Mouse (Mus musculus): Measurements from ENCODE around the gene Il1f8. TPM values are rescaled to one million over a fixed set of nuclear protein-coding genes. Genes with fewer than 3 reads are reported as not detected.
"Not testable (repeated sequence)": the region's sequence is repeated elsewhere in the genome, so short reads cannot be mapped to it uniquely, and the experiment has no call there.

Il1f8 gene
- not detected in 2 replicates for total RNA-seq (2015)
- not detected in 2 replicates for total RNA-seq (2017)

DNA sequence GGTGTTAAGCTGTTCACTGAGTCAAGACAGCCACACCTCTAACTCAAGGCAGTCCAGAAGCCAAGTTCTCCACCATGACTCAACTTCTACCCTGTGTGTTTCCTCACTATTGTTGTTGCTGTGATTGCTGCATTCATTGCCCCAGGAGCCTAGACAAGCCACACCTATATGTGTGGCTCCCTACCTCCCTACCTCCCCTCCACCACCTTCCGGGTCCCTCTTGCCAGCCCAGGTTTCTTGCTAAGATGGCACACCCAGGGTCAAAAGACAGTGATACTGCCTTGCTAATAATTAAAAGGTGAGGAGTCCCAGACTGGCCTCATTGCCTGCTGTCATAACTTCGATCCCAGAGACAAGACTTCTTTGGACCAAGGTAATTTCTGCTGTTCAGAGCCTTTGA, at the start of gene Il1f8:
Il1f8 (plus strand) TSS at position 301 of the 400 bp plus-strand sequence.
- no peak for ATAC-seq (replicated peaks; ENCODE audit: poor library complexity)

DNA sequence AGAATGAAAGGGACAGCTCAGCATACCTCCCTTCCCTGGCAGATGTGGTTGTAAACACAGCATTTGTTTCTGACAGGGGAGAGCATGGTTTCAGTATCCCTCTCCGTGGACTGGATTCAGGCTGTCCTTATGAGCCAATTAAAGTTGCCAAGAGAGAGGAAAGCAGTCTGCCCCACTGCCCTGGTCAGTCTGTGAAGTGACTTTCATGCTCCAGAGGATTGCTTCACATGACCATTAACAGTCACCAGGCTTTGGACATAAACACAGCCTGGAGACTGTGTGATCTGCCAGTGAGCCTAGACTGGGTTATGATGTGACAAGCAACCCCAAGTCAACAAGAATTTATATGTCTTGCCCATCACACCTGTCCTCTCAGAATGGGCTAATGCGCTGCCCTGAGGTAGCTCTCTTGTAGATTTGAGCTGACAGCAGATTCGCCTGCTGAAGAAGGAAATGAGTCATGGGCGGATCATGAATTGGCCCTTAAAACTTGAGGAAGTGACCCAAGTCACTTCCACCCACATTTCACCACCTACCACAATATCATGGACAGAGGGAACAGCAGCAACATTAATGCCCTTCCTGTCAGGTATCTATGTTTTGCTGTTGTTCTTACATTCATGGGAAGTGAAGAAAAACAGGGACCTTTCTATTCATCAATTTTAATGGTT, 49.2 kb upstream of the Il1f8 start:
- ATAC-seq (replicated peaks; ENCODE audit: poor library complexity), result peak; percentile 96

DNA sequence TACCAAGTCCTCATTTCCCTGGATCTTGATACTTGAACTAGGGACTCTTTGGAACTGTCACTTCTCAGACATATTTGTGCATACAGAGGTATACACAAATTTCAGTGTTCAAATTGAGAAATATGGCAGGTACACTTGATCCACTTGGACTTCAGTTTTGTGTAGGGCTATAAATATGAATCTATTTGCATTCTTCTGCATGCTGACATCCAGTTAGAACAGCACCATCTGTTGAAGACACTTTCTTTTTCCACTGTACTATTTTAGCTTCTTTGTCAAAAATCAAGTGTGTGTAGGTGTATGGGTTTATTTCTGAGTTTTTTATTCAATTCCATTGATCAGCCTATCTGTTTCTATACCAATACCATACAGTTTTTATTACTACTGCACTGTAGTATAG, 43.9 kb upstream of the Il1f8 start:
- no peak for ATAC-seq (replicated peaks; ENCODE audit: poor library complexity)

DNA sequence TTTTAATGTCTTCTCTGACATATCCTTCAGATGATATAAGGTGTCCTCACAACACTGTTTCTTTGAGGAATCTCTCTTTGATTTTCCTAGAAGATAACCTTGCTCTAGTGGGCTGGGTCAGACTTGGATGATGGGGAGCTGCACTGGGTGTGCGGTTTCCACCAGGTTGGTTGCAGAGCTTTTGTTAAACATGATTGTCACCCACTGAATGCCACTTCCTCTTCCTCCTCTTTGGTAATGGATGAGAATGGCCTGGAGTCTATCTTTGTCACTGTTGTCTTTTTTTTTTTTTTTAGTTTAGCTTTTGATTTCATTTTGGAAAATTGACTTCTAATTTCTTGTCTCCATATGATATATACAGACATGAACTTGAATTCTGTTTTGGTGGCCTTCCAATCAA, 18.6 kb upstream of the Il1f8 start:
- ATAC-seq (replicated peaks; ENCODE audit: poor library complexity), result peak; percentile 76

DNA sequence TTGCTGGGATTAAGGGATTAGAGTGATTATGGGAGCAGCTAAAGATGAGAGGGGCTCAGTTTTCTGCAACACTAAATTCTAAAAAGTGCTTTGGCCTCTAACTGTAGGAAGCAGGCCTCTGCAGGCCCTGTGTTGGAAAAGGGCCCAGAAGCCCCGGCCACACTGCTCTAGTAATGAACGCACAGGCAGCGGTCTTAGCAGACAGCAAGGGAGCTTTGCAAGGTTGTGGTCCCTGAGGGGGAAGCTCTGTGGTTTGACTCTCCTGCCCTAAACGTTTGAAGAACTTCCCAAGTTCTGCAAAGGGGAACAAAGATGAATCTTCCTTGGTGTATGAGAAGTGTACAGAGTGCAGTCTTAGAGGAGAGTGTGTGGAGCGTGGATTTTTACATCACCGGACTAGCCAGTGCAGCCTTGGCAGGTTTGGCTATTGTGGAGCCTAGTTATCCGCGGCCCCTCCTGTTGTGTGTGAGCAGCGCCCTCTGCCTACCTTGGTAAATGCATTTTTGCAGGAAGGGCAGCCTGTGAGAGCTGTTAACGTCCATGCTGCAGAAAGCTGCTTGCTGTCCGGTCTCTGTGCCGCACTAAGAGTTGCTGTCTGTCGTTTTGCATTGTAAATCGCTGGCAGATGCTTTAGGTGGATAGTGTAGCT, 28.8 kb downstream of the Il1f8 start:
- peak; percentile 86 for ATAC-seq (replicated peaks; ENCODE audit: poor library complexity)

DNA sequence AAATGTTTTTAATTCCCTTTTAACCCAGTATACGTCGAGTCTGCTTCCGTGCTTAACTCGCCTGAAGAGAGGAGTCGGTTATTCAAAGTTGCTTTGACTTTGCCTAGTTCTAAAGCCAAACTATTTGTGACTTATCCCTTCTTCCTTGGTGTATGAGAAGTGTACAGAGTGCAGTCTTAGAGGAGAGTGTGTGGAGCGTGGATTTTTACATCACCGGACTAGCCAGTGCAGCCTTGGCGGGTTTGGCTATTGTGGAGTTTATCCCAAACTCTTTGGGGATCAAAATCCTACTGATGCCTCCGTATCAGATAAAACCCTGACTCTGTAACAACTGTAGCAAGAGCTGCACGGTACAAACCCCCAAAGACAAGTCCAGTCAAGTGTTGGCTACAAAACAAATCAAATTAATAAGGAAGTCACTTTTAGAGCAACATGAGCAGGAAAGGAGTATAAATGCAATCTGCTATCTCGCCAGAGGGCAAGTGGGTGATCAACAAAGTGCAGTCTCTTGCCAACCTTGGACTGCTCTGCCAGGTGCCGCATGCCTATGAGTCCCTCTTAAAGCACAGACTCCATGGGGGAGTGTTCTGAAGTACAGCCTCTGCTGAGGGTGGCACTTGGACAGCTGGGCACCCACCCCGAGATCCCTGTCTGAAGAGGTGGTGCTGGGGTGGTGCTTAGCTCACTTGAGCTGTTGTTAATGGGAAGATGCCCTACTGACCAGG, 29.6 kb downstream of the Il1f8 start:
- peak; percentile 38 for ATAC-seq (replicated peaks; ENCODE audit: poor library complexity)

DNA sequence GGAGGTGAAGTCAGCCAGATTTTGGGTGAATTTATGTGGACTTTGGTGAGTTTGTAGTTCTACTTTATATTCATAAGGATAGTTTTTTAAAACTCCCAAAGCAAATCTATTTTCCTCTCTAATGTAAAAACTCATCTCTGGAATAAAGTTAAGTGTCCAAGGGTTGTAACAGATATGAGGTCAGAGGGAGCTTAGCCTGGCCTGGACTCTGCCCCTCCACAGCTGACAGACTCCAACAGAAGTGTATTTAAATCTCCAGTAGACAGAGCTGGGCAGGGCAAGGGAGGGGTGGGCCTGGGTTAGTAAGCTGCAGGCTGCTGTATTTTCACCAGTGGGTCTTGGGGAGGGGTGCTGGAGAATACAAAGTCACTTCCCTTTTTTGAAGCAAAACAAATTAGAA, 31.1 kb downstream of the Il1f8 start:
- not testable (repeated sequence) for ATAC-seq (replicated peaks; ENCODE audit: poor library complexity)

DNA sequence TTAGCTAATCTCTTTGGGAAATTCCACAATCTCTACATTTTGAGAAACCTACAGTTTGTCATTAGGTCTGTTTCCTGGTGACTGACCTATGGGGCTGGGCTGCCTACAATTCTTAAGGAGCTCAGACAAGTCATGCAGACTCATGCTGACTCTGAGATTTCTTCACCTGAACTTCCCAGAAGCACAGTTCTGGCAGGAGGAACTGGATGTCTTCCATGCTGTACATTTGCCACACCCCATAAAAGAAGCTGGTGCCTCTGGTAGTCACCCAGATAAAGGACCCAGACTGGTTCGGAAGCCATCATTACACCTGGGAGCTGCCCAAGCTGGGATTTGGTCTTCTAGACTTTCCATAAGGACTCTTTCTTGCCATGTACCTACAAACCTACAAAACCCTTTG, 33.2 kb downstream of the Il1f8 start, which contains the start of gene Il1f9:
Il1f9 (plus strand) TSS at position 301 of the 400 bp plus-strand sequence.
- no peak for ATAC-seq (replicated peaks; ENCODE audit: poor library complexity)

DNA sequence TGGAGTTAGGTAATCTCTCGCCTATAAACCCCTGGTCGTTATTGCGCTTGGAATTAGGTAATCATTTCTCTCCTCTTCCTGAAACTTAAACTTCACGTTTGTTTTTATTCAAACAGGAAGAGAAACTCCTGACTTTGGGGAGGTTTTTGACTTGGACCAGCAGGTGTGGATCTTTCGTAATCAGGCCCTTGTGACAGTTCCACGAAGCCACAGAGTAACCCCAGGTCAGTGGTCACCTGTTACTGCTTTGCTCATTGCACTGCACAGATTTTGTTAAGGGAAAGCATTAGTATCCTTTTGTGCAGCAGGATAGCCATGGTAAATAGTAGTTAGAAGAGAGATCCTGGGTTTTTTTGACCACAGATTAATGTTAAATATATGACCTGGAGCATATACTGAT, 34.6 kb downstream of the Il1f8 start:
- ATAC-seq (replicated peaks; ENCODE audit: poor library complexity), result peak; percentile 64

DNA sequence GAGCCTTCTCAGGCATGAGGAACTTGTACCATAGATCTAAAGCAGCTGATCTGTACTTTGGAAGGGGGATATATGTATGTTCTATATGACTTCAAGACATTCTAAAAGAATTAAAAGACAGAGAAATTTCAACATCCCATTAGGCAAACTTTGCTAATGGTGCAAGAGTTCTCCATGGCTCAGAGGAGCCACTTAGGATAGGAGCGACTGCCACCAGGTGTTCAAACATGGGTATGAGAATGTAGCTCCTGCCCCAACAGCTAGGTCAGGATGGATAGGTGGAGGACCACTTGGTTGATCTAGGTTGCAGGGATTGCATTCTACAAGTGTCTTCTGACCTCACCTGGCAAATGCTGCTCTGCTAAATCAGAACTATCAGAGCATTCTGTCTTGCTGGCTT, 35.2 kb downstream of the Il1f8 start:
- peak; percentile 87 for ATAC-seq (replicated peaks; ENCODE audit: poor library complexity)

Other genes with a start within 250 kb of the Il1f8 start
- 23.8 and 34.0 TPM in 2 replicates for gene Hnmt, start 103.8 kb upstream of the Il1f8 start, total RNA-seq (2015)
- 63.9 and 71.5 TPM in 2 replicates for gene Hnmt, start 103.8 kb upstream of the Il1f8 start, total RNA-seq (2017)
- gene Tbpl2, start 56.6 kb upstream of the Il1f8 start, total RNA-seq (2015), result not detected in 2 replicates
- gene Tbpl2, start 56.6 kb upstream of the Il1f8 start, total RNA-seq (2017), result not detected in 2 replicates
- gene Il1f9, start 33.3 kb downstream of the Il1f8 start, total RNA-seq (2015), result 2.5 and 3.8 TPM in 2 replicates
- 2.9 and 4.0 TPM in 2 replicates for gene Il1f9, start 33.3 kb downstream of the Il1f8 start, total RNA-seq (2017)
- gene Il1f6, start 62.3 kb downstream of the Il1f8 start, total RNA-seq (2015), result not detected in 2 replicates
- gene Il1f6, start 62.3 kb downstream of the Il1f8 start, total RNA-seq (2017), result not detected in 2 replicates
- gene Il1f5, start 123.8 kb downstream of the Il1f8 start, total RNA-seq (2015), result not detected in 2 replicates
- not detected in 2 replicates for gene Il1f5, start 123.8 kb downstream of the Il1f8 start, total RNA-seq (2017)
- not detected in 2 replicates for gene Il1f10, start 138.0 kb downstream of the Il1f8 start, total RNA-seq (2015)
- gene Il1f10, start 138.0 kb downstream of the Il1f8 start, total RNA-seq (2017), result not detected in 2 replicates
- gene Il1rn, start 183.7 kb downstream of the Il1f8 start, total RNA-seq (2015), result 3.2 and 3.9 TPM in 2 replicates
- 1.0 and 1.2 TPM in 2 replicates for gene Il1rn, start 183.7 kb downstream of the Il1f8 start, total RNA-seq (2017)
- 43.0 and 43.9 TPM in 2 replicates for gene Psd4, start 214.4 kb downstream of the Il1f8 start, total RNA-seq (2015)
- gene Psd4, start 214.4 kb downstream of the Il1f8 start, total RNA-seq (2017), result 74.4 and 81.0 TPM in 2 replicates

Data from megakaryocyte progenitor cell, adult 5-6 weeks (primary cell).